Mouse (Mus musculus): ENCODE data around the gene Otulinl.
A peak's percentile ranks its signal among the peaks of the same experiment; 100 is the strongest.
"Not testable (repeated sequence)": the region's sequence is repeated elsewhere in the genome, so short reads cannot be mapped to it uniquely, and the experiment has no call there.

Gene Otulinl

GRCm38 (mm10) chr15:27681419-27682187, at the start of gene Otulinl:
TSS of gene Otulinl (minus strand) at chr15:27681579.
- peak; percentile 98 for DNase-seq (ENCODE audit: low read depth)

GRCm38 (mm10) chr15:27726228-27726627, 44.8 kb upstream of the Otulinl start:
- peak; percentile 58 for DNase-seq (ENCODE audit: low read depth)

- DNase-seq (ENCODE audit: low read depth): peak; percentile 60
These were observed 43.7 kb upstream of the Otulinl start for GRCm38 (mm10) chr15:27724796-27725680.

GRCm38 (mm10) chr15:27724298-27724697, 42.9 kb upstream of the Otulinl start:
- peak; percentile 75 for DNase-seq (ENCODE audit: low read depth)

GRCm38 (mm10) chr15:27723746-27724145, 42.4 kb upstream of the Otulinl start:
- peak; percentile 26 for DNase-seq (ENCODE audit: low read depth)

GRCm38 (mm10) chr15:27720297-27720696, 38.9 kb upstream of the Otulinl start:
- DNase-seq (ENCODE audit: low read depth): not testable (repeated sequence)

GRCm38 (mm10) chr15:27718668-27719067, 37.3 kb upstream of the Otulinl start:
- no peak for DNase-seq (ENCODE audit: low read depth)

- peak; percentile 86 for DNase-seq (ENCODE audit: low read depth)
These were observed 34.0 kb upstream of the Otulinl start for GRCm38 (mm10) chr15:27715331-27715730.

- no peak for DNase-seq (ENCODE audit: low read depth)
These were observed 29.3 kb upstream of the Otulinl start for GRCm38 (mm10) chr15:27710698-27711097.

- peak; percentile 38 for DNase-seq (ENCODE audit: low read depth)
These were observed 27.7 kb upstream of the Otulinl start for GRCm38 (mm10) chr15:27708968-27709612.

GRCm38 (mm10) chr15:27708499-27708898, 27.1 kb upstream of the Otulinl start:
- no peak for DNase-seq (ENCODE audit: low read depth)

- no peak for DNase-seq (ENCODE audit: low read depth)
These were observed 21.6 kb upstream of the Otulinl start for GRCm38 (mm10) chr15:27702972-27703313.

- DNase-seq (ENCODE audit: low read depth): peak; percentile 66
These were observed 20.9 kb upstream of the Otulinl start for GRCm38 (mm10) chr15:27702031-27702971.

- no peak for DNase-seq (ENCODE audit: low read depth)
These were observed 16.3 kb upstream of the Otulinl start for GRCm38 (mm10) chr15:27697632-27698031.

GRCm38 (mm10) chr15:27693235-27693634, 11.9 kb upstream of the Otulinl start:
- DNase-seq (ENCODE audit: low read depth): no peak

GRCm38 (mm10) chr15:27692161-27692560, 10.8 kb upstream of the Otulinl start:
- no peak for DNase-seq (ENCODE audit: low read depth)

- DNase-seq (ENCODE audit: low read depth): no peak
These were observed 9.8 kb upstream of the Otulinl start for GRCm38 (mm10) chr15:27691213-27691612.

- DNase-seq (ENCODE audit: low read depth): no peak
These were observed 6.8 kb upstream of the Otulinl start for GRCm38 (mm10) chr15:27688041-27688651.

GRCm38 (mm10) chr15:27684813-27685212, 3.4 kb upstream of the Otulinl start:
- DNase-seq (ENCODE audit: low read depth): no peak

- DNase-seq (ENCODE audit: low read depth): no peak
These were observed 1.8 kb upstream of the Otulinl start for GRCm38 (mm10) chr15:27683206-27683605.

- DNase-seq (ENCODE audit: low read depth): no peak
These were observed 1.2 kb upstream of the Otulinl start for GRCm38 (mm10) chr15:27682619-27683018.
